In genomic region chr12:76048672-76049071, GRCm38 (mm10) we compare ENCODE assay signal across 1 mouse cellular context.
TF ChIP-seq lines count a peak whose summit lies in the region.

No protein-coding gene starts in this region.

TF ChIP-seq in MEL, 35 proteins besides CTCF, POLR2A, EP300 and RAD21 (continued from another document):
- no peak for TF ChIP-seq MAX (IDR thresholded peaks at IDR 0.05; ENCODE audit: low read length)
- 0 out of 2 replicates have a peak, but pooled peaks have one; percentile 17 for TF ChIP-seq MYB (IDR thresholded peaks at IDR 0.05; ENCODE audit: low read depth, low read length)
- no peak for TF ChIP-seq POLR2AphosphoS5 (IDR thresholded peaks at IDR 0.05; ENCODE audit: borderline replicate concordance, low read depth, low read length)
- no peak for TF ChIP-seq SMC3 (IDR thresholded peaks at IDR 0.05; ENCODE audit: low read depth, low read length)
- 0 out of 2 replicates have a peak, but pooled peaks have one; percentile 18 for TF ChIP-seq TBP (IDR thresholded peaks at IDR 0.05; ENCODE audit: low read depth, low read length)
- no peak for TF ChIP-seq UBTF (IDR thresholded peaks at IDR 0.05; ENCODE audit: borderline replicate concordance, insufficient read depth, low read depth, low read length)
- no peak for TF ChIP-seq NRF1 (IDR thresholded peaks at IDR 0.05; ENCODE audit: insufficient read depth, low read depth, low read length, poor library complexity, severe bottlenecking)
- TF ChIP-seq SIN3A (IDR thresholded peaks at IDR 0.05; ENCODE audit: low read length), result no peak; the same call in 1 of the 2 replicates
- TF ChIP-seq CHD1 (IDR thresholded peaks at IDR 0.05; ENCODE audit: low read depth, low read length), result no peak
- TF ChIP-seq GABPA (IDR thresholded peaks at IDR 0.05; ENCODE audit: low read depth, low read length), result no peak
- TF ChIP-seq ZNF384 (IDR thresholded peaks at IDR 0.05; ENCODE audit: low read depth, low read length), result no peak
- peak; percentile 29; the same call in 1 of the 2 replicates for TF ChIP-seq TAL1 (IDR thresholded peaks at IDR 0.05; ENCODE audit: low read length)
- peak; percentile 72 for TF ChIP-seq GATA1 (IDR thresholded peaks at IDR 0.05; ENCODE audit: low read depth, low read length)
- no peak for TF ChIP-seq E2F4 (IDR thresholded peaks at IDR 0.05; ENCODE audit: borderline replicate concordance, low read depth, low read length)
- TF ChIP-seq MXI1 (IDR thresholded peaks at IDR 0.05; ENCODE audit: low read depth, low read length), result no peak
- TF ChIP-seq CHD2 (IDR thresholded peaks at IDR 0.05; ENCODE audit: low read length), result no peak
- peak; percentile 83 for TF ChIP-seq TCF12 (IDR thresholded peaks at IDR 0.05; ENCODE audit: low read depth, low read length)
- TF ChIP-seq ELF1 (IDR thresholded peaks at IDR 0.05; ENCODE audit: low read depth, low read length), result no peak
